Mouse (Mus musculus) megakaryocyte-erythroid progenitor cell, adult 5-6 weeks (primary cell): ENCODE measurements around the gene Nit1. TPM values are rescaled to one million over a fixed set of nuclear protein-coding genes. Genes with fewer than 3 reads are reported as not detected.

Experiments
- ATAC-seq: replicated peaks from 2 replicates; pipeline ENCODE4 v1.8.0; 2016; ENCODE audit warnings: mild to moderate bottlenecking, inconsistent platforms; ENCODE audit not compliant: severe bottlenecking, poor library complexity, low FRiP score, low TSS enrichment
- total RNA-seq, 2 experiments: library from RNA; stranded (forward) in 1 of 2; stranded (reverse) in 1 of 2; fragments of 200-1000, 215-1000 nt in 1 of 2; fragments of >200 nt in 1 of 2; fragmentation: Nextera tagmentation in 1 of 2; gene quantifications; 2 replicates each; pipeline ENCODE4 v1.2.3; 2014 to 2017

The Nit1 gene
- total RNA-seq (2014; fragmentation: Nextera tagmentation) (10.4 and 22.0 TPM in 2 replicates), total RNA-seq (2017) (39.2 and 42.4 TPM in 2 replicates)

- peak; percentile 97 for ATAC-seq
These were observed at the start of gene Nit1, which contains the start of gene Pfdn2 for GRCm38 (mm10) chr1:171345225-171346094. TSS of gene Nit1 (minus strand) at chr1:171345646. TSS of gene Pfdn2 (plus strand) at chr1:171345670.

GRCm38 (mm10) chr1:171390101-171390500, 44.7 kb upstream of the Nit1 start:
- ATAC-seq, result peak; percentile 53

- peak; percentile 87 for ATAC-seq
These were observed 43.1 kb upstream of the Nit1 start, which contains the start of gene Arhgap30 for GRCm38 (mm10) chr1:171388376-171389102. TSS of gene Arhgap30 (plus strand) at chr1:171388954.

GRCm38 (mm10) chr1:171387099-171387498, 41.7 kb upstream of the Nit1 start:
- no peak for ATAC-seq

- no peak for ATAC-seq
These were observed 39.7 kb upstream of the Nit1 start for GRCm38 (mm10) chr1:171385171-171385570.

- ATAC-seq, result no peak
These were observed 38.9 kb upstream of the Nit1 start for GRCm38 (mm10) chr1:171384361-171384760.

GRCm38 (mm10) chr1:171382096-171382620, 36.7 kb upstream of the Nit1 start:
- no peak for ATAC-seq

GRCm38 (mm10) chr1:171379935-171380599, 34.6 kb upstream of the Nit1 start:
- peak; percentile 90 for ATAC-seq

GRCm38 (mm10) chr1:171378298-171378697, 32.9 kb upstream of the Nit1 start:
- ATAC-seq, result no peak

- ATAC-seq, result no peak
These were observed 30.2 kb upstream of the Nit1 start for GRCm38 (mm10) chr1:171375646-171376097.

- ATAC-seq, result no peak
These were observed 28.5 kb upstream of the Nit1 start for GRCm38 (mm10) chr1:171373946-171374345.

- ATAC-seq, result no peak
These were observed 27.4 kb upstream of the Nit1 start for GRCm38 (mm10) chr1:171372880-171373279.

GRCm38 (mm10) chr1:171369845-171370556, 24.6 kb upstream of the Nit1 start, which contains the start of gene Nectin4:
TSS of gene Nectin4 (plus strand) at chr1:171370099.
- peak; percentile 34; the same call in 1 of the 2 replicates for ATAC-seq

GRCm38 (mm10) chr1:171365934-171366333, 20.5 kb upstream of the Nit1 start:
- ATAC-seq, result no peak

GRCm38 (mm10) chr1:171361106-171362103, 16.0 kb upstream of the Nit1 start:
- ATAC-seq, result peak; percentile 66

GRCm38 (mm10) chr1:171360656-171361055, 15.2 kb upstream of the Nit1 start, which contains the start of gene Klhdc9:
TSS of gene Klhdc9 (minus strand) at chr1:171360798.
- ATAC-seq, result peak; percentile 91

GRCm38 (mm10) chr1:171360253-171360652, 14.8 kb upstream of the Nit1 start:
- peak; percentile 16 for ATAC-seq
